Mouse (Mus musculus) testis, postnatal 14 days (tissue): Measurements from ENCODE around the gene Srgn.

Source experiments
- DNase-seq: peaks from one replicate; pipeline ENCODE4 v3.0.0; 2021; ENCODE audit warnings: low spot score

Gene Srgn

GRCm38 (mm10) chr10:62527351-62527750 lies at the start of gene Srgn:
Srgn (minus strand) TSS chr10:62527451.
- DNase-seq: no peak

DNA sequence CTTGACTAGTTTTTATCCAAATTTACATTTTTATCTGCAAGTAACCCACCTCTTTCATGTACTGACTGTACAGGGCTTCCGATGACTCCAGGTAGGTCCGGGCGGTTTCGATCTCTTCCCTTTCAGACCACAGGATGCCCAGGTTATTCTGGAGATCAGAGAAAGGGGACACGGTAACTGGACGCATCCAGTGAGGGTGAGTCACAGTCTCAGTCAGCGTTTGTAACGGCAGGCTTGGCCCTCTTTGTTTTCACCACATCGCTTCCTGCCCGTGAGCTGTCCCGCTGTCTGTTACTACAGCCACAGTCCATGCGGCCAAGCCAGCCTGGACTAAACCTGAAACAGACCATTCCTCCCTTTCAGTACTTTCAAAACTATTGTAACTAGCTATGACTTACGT lies 47.8 kb upstream of the Srgn start:
- DNase-seq: no peak

DNA sequence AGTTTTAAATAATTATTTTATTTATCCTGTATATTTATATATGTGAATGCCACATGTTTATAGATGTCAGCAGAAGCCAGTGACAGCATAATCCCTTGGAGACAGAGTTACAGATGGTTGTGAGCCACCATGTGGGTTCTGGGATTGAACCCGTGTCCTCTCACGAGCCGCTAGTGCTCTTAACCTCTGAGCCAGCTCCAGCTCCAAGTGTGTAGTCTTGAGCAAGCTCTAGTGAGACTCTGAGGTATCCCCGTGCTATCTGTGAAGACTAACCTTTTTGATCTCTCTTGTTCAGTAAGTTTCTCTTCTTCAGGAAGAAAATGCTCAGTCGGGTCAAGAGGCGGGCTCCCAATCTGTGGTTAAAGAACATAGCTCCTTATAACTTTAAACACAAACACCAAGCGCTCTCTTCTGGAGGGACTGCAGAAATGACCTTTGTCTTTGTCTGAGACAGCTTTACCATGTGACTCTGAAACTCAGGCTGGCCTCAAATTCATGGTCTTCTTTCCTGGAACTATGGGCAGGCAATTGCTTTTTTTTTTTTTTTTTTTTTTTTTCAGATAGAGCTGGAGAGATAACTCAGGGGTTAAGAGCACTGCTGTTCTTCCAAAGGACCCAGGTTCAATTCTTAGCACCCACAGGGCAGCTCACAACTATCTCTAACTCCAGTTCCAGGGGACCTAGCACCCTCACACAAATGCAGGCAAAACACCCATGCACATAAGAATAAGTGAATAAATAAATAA lies 43.0 kb upstream of the Srgn start:
- DNase-seq: no peak

- DNase-seq: no peak
These were observed 41.6 kb upstream of the Srgn start for GRCm38 (mm10) chr10:62568861-62569260.

- DNase-seq: no peak
These were observed 30.5 kb upstream of the Srgn start for GRCm38 (mm10) chr10:62557736-62558135.

DNA sequence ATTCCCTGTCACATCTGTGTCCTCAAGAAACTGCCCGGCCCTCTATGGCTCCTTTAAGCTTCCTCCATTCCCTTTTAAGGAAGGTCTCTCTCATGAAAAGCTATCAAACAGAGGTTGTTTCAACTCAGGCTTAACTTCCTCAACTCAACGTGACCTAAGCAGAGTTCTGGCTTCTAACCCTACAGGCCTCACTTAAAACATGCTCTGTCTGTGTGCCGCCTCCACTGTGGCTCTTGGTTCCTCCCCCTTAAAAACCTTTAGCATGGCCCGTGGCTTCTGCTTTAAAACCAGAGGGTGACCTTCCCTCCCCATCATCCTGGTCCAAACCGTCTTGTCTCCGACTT lies 29.3 kb upstream of the Srgn start:
- DNase-seq: no peak

GRCm38 (mm10) chr10:62555705-62556557 lies 28.7 kb upstream of the Srgn start:
- DNase-seq: no peak

DNA sequence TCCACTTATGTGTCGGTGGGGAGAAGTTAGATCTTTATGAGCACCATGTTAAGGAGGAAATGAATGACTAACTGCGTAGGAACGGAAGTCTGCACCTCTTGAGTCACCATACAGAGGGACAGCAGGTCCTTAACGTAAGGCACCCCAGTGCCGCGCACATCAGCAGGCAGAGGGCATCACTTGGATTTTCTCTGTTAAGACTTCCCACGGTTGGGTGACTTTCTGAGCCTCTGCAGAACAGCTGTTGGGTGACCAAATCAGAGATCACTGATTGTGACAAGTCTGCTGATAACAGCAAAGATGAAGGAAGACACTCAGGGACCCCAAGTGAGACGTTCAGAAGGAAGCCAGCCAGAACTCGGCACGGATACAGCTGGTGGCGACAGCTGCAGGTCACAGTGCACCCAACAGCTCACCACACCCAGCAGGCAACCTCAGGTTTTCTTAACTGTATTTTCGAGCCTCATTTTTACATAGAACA lies 26.4 kb upstream of the Srgn start:
- no peak for DNase-seq

GRCm38 (mm10) chr10:62550787-62551300 lies 23.6 kb upstream of the Srgn start:
- no peak for DNase-seq

GRCm38 (mm10) chr10:62549523-62550166 lies 22.4 kb upstream of the Srgn start:
- peak; percentile 71 for DNase-seq

- DNase-seq: no peak
These were observed 19.2 kb upstream of the Srgn start for GRCm38 (mm10) chr10:62546441-62546840.

GRCm38 (mm10) chr10:62545759-62546158 lies 18.5 kb upstream of the Srgn start:
- no peak for DNase-seq

DNA sequence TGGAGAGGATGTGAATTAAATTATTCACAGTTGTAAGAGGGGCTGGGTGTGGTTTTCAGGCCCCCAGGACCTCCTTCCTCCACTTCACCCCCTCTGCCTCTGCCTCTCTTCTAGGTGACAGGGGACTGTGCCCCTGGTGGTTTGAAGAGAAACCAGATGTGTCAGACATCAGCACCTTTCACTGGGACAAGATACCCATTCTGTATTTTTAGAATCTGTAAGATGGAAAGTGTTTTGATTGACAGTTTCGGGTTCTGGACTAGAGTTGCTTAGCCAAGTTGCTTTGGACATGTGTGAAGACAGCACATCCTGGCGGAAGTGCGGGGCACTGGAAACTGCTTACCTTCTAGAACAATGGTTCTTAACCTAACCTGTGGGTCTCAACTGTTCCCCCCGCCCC lies 17.1 kb upstream of the Srgn start:
- DNase-seq: no peak

DNA sequence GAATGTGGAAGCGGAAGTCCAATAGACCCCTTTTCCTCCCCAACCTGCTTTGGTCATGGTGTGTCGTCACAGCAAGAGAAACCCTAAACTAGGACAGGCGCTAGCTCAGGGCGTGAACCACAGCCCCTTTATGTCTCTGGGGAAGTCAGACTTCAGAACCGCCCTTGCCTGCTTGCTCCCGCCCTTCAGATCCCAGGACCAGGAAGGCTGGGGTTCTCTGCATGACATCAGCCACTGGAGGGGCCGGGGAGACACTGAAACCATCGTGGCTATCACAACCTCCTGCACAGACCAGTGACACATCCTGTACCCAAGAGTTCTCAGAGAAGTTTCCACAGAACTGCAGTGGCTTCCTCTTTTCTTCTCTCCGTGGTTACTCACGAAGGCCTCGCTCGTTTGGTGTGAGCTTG lies 16.2 kb upstream of the Srgn start:
- DNase-seq: no peak

DNA sequence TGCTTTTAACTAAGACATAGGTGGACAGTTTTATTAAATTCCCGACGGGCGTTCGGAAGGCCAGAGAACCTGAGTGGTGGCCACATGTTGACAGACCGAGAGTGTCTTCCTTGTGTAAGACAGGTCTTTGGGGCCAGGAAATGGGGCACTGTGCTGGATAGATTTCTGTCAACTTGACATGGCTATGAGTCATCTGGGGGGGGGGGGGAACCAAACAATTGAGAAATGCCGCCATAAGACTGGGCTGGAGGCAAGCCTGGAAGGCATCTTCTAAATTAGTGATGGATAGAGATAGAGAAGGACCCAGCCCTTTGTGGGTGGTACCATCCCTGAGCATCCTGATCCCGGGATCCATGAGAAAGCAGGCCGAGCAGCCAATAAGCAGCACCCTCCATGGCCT lies 15.7 kb upstream of the Srgn start:
- DNase-seq: no peak

DNA sequence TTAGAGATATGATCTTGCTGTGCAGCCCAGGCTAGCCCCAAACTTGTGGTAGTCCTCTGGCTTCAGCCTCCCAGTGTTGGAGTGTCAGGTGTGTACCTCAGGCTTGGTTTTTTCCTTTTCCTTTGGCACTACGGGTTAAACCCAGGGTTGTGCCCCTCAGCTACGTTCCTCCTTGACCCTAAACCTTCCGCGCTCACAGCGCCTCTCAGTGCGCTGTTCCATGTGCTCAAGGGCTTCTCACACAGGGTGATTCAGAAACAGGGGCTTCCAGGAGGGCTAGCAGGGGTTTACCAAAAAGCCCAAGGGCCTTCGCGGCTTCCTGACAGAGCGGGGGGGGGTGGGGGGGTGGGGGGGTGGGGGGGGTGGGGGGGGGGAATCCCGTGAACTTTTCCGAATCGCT lies 15.3 kb upstream of the Srgn start:
- no peak for DNase-seq

- DNase-seq: no peak
These were observed 14.2 kb upstream of the Srgn start for GRCm38 (mm10) chr10:62541499-62541898.

DNA sequence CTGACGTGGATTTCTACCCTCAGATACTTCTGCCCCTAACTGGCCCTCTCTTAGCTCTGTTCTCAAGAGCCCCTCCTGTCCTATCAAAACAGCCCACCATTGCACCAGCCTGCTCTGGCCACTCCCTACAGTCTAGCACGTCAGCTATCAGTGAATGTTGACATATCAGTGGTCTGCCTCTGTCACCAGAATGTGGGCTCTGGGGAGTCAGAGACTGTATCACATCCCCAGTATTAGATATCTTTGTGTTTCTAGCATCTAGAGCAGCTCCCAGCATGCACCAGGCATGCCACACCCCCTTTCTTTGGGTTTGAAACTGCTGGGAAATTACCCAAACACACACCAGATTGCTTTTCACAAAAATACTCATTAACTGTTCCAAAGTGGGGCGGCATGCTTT lies 13.5 kb upstream of the Srgn start:
- DNase-seq: no peak

DNA sequence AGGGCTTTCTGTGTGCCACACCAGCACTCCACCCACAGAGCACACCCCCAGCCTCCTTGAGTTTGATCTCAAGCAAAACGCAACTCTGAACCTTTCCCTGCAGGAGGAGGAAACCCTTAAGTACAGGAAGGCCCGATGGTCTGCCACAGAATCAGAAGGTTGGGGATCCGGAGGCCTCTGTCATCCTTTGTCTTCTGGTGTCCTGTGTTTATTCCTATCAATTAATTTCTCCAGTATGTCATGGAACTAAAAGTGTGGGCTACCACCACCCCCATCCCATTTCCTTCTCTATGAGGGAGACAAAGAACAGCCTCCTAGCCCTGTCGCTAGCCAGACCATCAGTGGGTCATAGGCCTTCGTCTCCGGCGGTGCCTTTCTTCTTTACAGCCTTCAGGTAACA lies 7.3 kb upstream of the Srgn start:
- DNase-seq: no peak

DNA sequence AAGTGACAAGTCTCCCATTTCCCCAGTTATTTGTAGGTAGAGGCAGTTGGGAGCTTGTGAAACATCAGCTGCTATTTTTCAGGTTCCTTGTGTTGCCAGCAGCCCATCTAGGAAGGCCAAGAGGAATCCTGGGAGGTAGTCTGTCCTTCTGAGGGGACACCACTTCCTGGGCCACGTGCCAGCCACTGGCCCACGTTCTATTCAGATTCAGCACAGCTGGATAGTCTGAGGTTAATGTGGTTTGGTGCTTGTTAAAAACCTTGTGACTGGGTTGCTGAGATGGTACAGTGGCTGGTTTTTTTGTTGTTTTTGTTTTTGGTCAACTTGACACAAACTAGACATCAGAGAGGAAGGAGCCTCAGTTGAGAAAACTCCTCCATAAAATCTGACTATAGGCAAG lies 5.6 kb upstream of the Srgn start:
- no peak for DNase-seq

DNA sequence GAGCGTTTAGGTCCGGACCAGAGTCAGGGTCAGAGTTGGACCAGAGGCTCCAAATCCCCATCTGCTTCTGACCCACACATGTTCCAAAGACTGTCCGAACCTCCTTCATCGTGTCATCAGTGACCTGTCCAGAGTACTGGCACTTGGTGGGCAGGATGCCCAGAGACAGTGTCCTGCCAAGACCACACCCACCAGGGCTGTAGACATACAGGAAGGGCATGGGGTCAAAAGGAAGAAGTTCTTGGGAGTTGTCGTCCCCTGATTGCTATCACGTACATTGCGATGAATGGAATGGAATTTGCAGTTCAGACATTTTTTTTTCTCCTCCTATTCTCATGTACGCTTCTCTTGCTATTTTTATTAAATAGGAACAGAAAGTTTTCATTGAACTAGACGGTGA lies 2.9 kb upstream of the Srgn start:
- DNase-seq: peak; percentile 25

DNA sequence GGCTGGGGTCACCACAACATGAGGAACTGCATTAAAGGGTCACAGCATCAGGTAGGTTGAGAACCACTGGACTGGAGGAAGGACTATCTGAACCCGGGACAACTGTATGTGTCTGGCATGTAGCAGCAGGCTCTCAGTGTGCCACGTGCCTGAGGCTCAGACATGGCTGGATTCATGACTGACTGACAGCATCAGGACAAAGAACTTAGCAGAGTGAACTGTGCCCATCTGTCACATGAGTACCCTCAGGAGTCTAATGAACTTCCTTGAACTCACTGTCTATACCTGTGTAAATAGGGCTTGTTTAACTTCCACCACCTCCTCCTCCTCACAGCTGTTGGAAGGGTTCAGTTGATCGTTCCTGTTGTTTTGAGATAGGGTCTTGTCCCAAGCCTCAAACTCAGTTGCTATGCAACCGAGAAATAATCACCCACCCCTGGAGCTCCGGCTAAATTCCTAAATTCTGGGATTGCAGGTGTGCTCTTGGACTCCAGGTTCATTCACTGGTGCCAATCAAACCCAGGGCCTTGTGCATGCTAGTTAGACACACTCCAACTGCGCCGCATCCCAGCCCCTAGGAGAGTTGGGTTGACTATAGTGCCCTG lies 4.8 kb downstream of the Srgn start:
- no peak for DNase-seq
